Mouse (Mus musculus) MEL (cell line): ENCODE data around the gene Srgap3. TPM values are rescaled to one million over a fixed set of nuclear protein-coding genes. Genes with fewer than 3 reads are reported as not detected.
"Not testable (repeated sequence)": the region's sequence is repeated elsewhere in the genome, so short reads cannot be mapped to it uniquely, and the experiment has no call there.

Experiments used
- DNase-seq: peaks from one replicate; pipeline ENCODE4 v3.0.0; 2011; ENCODE audit warnings: low read depth, low spot score
- H3K27ac ChIP-seq: 2 replicates; pipeline ENCODE4 v1.5.1; 2012; ENCODE audit warnings: low read depth, mild to moderate bottlenecking, control low read depth, low read length, moderate library complexity; ENCODE audit not compliant: control insufficient read depth
- H3K27me3 ChIP-seq, 2 experiments: fragments of 150-350 bp in 1 of 2; sonication (generic) in 1 of 2; 2 replicates each; pipeline ENCODE4 v1.6.1; 2012; ENCODE audit warnings: low read length in 2 of 2, mild to moderate bottlenecking in 2 of 2, improper control_type of control experiment in 1 of 2, moderate library complexity in 1 of 2; ENCODE audit not compliant: insufficient read depth in 2 of 2, control insufficient read depth in 1 of 2
- H3K36me3 ChIP-seq, 2 experiments: 2 replicates each; pipeline ENCODE4 v1.6.1; 2012 to 2014; ENCODE audit warnings: low read length in 2 of 2, improper control_type of control experiment in 1 of 2, inconsistent platforms in 1 of 2, mild to moderate bottlenecking in 1 of 2; ENCODE audit not compliant: insufficient read depth in 2 of 2, control insufficient read depth in 1 of 2
- H3K4me1 ChIP-seq, 2 experiments: fragments of 150-350 bp in 1 of 2; sonication (generic) in 1 of 2; 2 replicates each; pipeline ENCODE4 v1.6.1; 2012; ENCODE audit warnings: low read length in 2 of 2, improper control_type of control experiment in 1 of 2, mild to moderate bottlenecking in 1 of 2; ENCODE audit not compliant: insufficient read depth in 2 of 2, control insufficient read depth in 1 of 2
- H3K4me3 ChIP-seq, 2 experiments: fragments of 150-350 bp in 1 of 2; sonication (generic) in 1 of 2; 2 replicates each; pipeline ENCODE4 v1.5.1; 2012; ENCODE audit warnings: low read depth in 2 of 2, low read length in 2 of 2, mild to moderate bottlenecking in 2 of 2, moderate library complexity in 2 of 2, control low read depth in 1 of 2, improper control_type of control experiment in 1 of 2; ENCODE audit not compliant: control insufficient read depth in 1 of 2, insufficient read depth in 1 of 2
- H3K79me2 ChIP-seq: 2 replicates; pipeline ENCODE4 v1.6.1; 2012; ENCODE audit warnings: mild to moderate bottlenecking, low read length, moderate library complexity; ENCODE audit not compliant: control insufficient read depth, poor library complexity, insufficient read depth
- H3K9ac ChIP-seq: 2 replicates; pipeline ENCODE4 v1.6.1; 2012; ENCODE audit warnings: low read depth, mild to moderate bottlenecking, control low read depth, low read length, moderate library complexity; ENCODE audit not compliant: control insufficient read depth, poor library complexity, severe bottlenecking
- H3K9me3 ChIP-seq: fragments of 150-350 bp; sonication (generic); replicated peaks from 2 replicates; pipeline ENCODE4 v1.6.1; 2012; ENCODE audit warnings: mild to moderate bottlenecking, low read length, improper control_type of control experiment, moderate library complexity; ENCODE audit not compliant: insufficient read depth
- BHLHE40 ChIP-seq: IDR thresholded peaks from 2 replicates; pipeline ENCODE4 v1.6.1; 2012; ENCODE audit warnings: low read depth, mild to moderate bottlenecking, inconsistent platforms, low read length, improper control_type of control experiment, borderline replicate concordance
- CHD1 ChIP-seq: IDR thresholded peaks from 2 replicates; pipeline ENCODE4 v1.6.1; 2012; ENCODE audit warnings: low read depth, mild to moderate bottlenecking, inconsistent platforms, low read length, improper control_type of control experiment
- CHD2 ChIP-seq: IDR thresholded peaks from 2 replicates; pipeline ENCODE4 v1.6.1; 2011; ENCODE audit warnings: low read length, improper control_type of control experiment
- CTCF ChIP-seq, 3 experiments: IDR thresholded peaks in 2 of 3; conservative IDR thresholded peaks in 1 of 3; 2 replicates each; pipeline ENCODE4 v1.5.1; 2011 to 2012; ENCODE audit warnings: low read length in 3 of 3, low read depth in 2 of 3, mild to moderate bottlenecking in 2 of 3, improper control_type of control experiment in 1 of 3, inconsistent platforms in 1 of 3, mixed read lengths in 1 of 3, moderate library complexity in 1 of 3; ENCODE audit not compliant: control insufficient read depth in 1 of 3, insufficient read depth in 1 of 3, poor library complexity in 1 of 3, severe bottlenecking in 1 of 3
- E2F4 ChIP-seq: IDR thresholded peaks from 2 replicates; pipeline ENCODE4 v1.6.1; 2011; ENCODE audit warnings: low read depth, low read length, improper control_type of control experiment, borderline replicate concordance
- ELF1 ChIP-seq: IDR thresholded peaks from 2 replicates; pipeline ENCODE4 v1.6.1; 2014; ENCODE audit warnings: low read depth, mild to moderate bottlenecking, inconsistent platforms, low read length, improper control_type of control experiment, moderate library complexity
- EP300 ChIP-seq, 2 experiments: IDR thresholded peaks; 2 replicates each; pipeline ENCODE4 v1.6.1; 2011; ENCODE audit warnings: improper control_type of control experiment in 2 of 2, low read length in 2 of 2, low read depth in 1 of 2, mild to moderate bottlenecking in 1 of 2
- GATA1 ChIP-seq: IDR thresholded peaks from 2 replicates; pipeline ENCODE4 v1.6.1; 2011; ENCODE audit warnings: low read depth, low read length, improper control_type of control experiment
- JUND ChIP-seq: IDR thresholded peaks from 2 replicates; pipeline ENCODE4 v1.6.1; 2011; ENCODE audit warnings: low read depth, mild to moderate bottlenecking, improper control_type of control experiment, low read length
- KAT2A ChIP-seq: conservative IDR thresholded peaks from 2 replicates; pipeline ENCODE4 v1.6.1; 2012; ENCODE audit warnings: low read depth, low read length, improper control_type of control experiment, inconsistent platforms
- MYC ChIP-seq: IDR thresholded peaks from 2 replicates; pipeline ENCODE4 v1.6.1; 2011; ENCODE audit warnings: low read depth, mild to moderate bottlenecking, low read length, improper control_type of control experiment, moderate library complexity
- NELFE ChIP-seq: IDR thresholded peaks from 2 replicates; pipeline ENCODE4 v1.6.1; 2011; ENCODE audit warnings: low read depth, low read length, improper control_type of control experiment
- NRF1 ChIP-seq: IDR thresholded peaks from 2 replicates; pipeline ENCODE4 v1.6.1; 2014; ENCODE audit warnings: low read depth, mild to moderate bottlenecking, inconsistent platforms, low read length, improper control_type of control experiment, moderate library complexity; ENCODE audit not compliant: poor library complexity, insufficient read depth, severe bottlenecking
- POLR2A ChIP-seq, 2 experiments: IDR thresholded peaks; 2 replicates each; pipeline ENCODE4 v1.6.1; 2011 to 2012; ENCODE audit warnings: low read length in 2 of 2, mild to moderate bottlenecking in 2 of 2, control low read depth in 1 of 2, improper control_type of control experiment in 1 of 2, low read depth in 1 of 2, moderate library complexity in 1 of 2; ENCODE audit not compliant: control insufficient read depth in 1 of 2, insufficient read depth in 1 of 2, poor library complexity in 1 of 2
- POLR2AphosphoS5 ChIP-seq: IDR thresholded peaks from 2 replicates; pipeline ENCODE4 v1.6.1; 2012; ENCODE audit warnings: low read depth, borderline replicate concordance, mild to moderate bottlenecking, inconsistent platforms, low read length, moderate library complexity, mixed read lengths
- RAD21 ChIP-seq: IDR thresholded peaks from 2 replicates; pipeline ENCODE4 v1.6.1; 2011; ENCODE audit warnings: mild to moderate bottlenecking, low read depth, low read length, improper control_type of control experiment
- SMC3 ChIP-seq: IDR thresholded peaks from 2 replicates; pipeline ENCODE4 v1.6.1; 2011; ENCODE audit warnings: low read depth, low read length, improper control_type of control experiment
- TBP ChIP-seq: IDR thresholded peaks from 2 replicates; pipeline ENCODE4 v1.8.0; 2011; ENCODE audit warnings: low read depth, low read length, improper control_type of control experiment
- USF1 ChIP-seq: IDR thresholded peaks from 2 replicates; pipeline ENCODE4 v1.6.1; 2014; ENCODE audit warnings: low read depth, mild to moderate bottlenecking, inconsistent platforms, low read length, improper control_type of control experiment, moderate library complexity
- ZKSCAN1 ChIP-seq: IDR thresholded peaks from 2 replicates; pipeline ENCODE4 v1.6.1; 2012; ENCODE audit warnings: low read depth, mild to moderate bottlenecking, inconsistent platforms, low read length, improper control_type of control experiment, moderate library complexity
- ZMIZ1 ChIP-seq: IDR thresholded peaks from 2 replicates; pipeline ENCODE4 v1.6.1; 2012; ENCODE audit warnings: low read depth, mild to moderate bottlenecking, inconsistent platforms, low read length, improper control_type of control experiment, moderate library complexity
- ZNF384 ChIP-seq: IDR thresholded peaks from 2 replicates; pipeline ENCODE4 v1.6.1; 2012; ENCODE audit warnings: low read depth, mild to moderate bottlenecking, inconsistent platforms, low read length, improper control_type of control experiment
- polyA plus RNA-seq, 2 experiments: library from polyadenylated mRNA; stranded (reverse) in 1 of 2; unstranded in 1 of 2; fragments of >175 nt in 1 of 2; fragments of >200 nt in 1 of 2; gene quantifications; 2 replicates each; pipeline versions ENCODE4 v1.2.1 to v1.2.4; 2012; ENCODE audit warnings: low replicate concordance in 2 of 2, low read depth in 1 of 2; ENCODE audit not compliant: insufficient read length in 2 of 2, insufficient read depth in 1 of 2, missing spikeins in 1 of 2
- total RNA-seq: library from RNA; depleted of rRNA; stranded (reverse); fragments of 300-350 nt; gene quantifications from 2 replicates; pipeline ENCODE4 v1.2.3, GENCODE M21; 2012

The Srgap3 gene
- total and polyA plus RNA-seq, 3 experiments: 0.31 to 0.75 TPM; not detected in 1

DNA sequence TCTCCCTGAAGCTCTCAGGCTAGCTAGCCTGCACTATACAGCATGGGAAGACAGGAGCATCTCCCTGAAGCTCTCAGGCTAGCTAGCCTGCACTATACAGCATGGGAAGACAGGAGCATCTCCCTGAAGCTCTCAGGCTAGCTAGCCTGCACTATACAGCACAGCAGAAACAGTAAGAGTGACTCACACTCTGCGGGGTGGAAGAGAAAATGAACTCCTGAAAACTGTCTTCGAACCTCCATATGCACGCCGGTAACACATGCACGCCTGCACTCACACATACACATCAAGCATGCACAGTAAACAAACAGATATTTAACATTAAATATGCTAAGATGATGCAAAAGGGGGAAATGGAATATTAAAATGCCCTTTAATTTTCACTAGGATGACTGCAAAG is 86.8 kb downstream of the Srgap3 start:
- H3K79me2 ChIP-seq, H3K4me1 ChIP-seq, H3K36me3 ChIP-seq, H3K9me3 ChIP-seq, H3K27me3 ChIP-seq, H3K9ac ChIP-seq, H3K27ac ChIP-seq, DNase-seq, H3K4me3 ChIP-seq: not testable (repeated sequence)

DNA sequence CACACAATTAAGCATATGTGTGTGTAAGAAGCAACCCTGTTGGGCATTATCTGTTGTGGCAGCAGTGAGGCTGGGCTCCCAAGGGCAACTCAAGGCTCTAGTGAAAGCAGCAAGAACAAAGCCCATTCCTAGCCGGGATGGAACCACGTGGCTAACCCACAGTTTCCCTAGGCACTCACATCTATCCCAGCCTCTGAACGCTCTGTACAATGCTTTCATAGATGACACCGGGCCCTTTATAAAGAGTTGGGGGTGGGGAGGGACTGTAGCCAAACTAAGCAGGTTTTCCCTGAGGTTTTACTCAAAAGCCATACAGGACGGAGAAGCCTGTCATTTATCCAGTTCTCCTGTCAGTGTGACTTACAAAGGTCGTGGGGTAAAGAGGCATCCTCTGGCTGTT is 90.0 kb downstream of the Srgap3 start:
- no peaks in the 10 kb centered on the region for H3K79me2 ChIP-seq
- no peak overlapping the region for H3K4me3 ChIP-seq
- TF ChIP-seq USF1: no peak
- TF ChIP-seq TBP: no peak
- TF ChIP-seq ZMIZ1: no peak
- TF ChIP-seq NELFE: no peak
- TF ChIP-seq EP300 (IDR thresholded peaks at IDR 0.05; ENCODE audit: low read depth in 1 of 2, low read length in 2 of 2): no peak
- TF ChIP-seq CHD2: no peak
- TF ChIP-seq ELF1: no peak
- no peak for TF ChIP-seq CTCF (IDR thresholded peaks at IDR 0.05 in 2 of 3, conservative IDR thresholded peaks at IDR 0.05 in 1 of 3; ENCODE audit: control insufficient read depth in 1 of 3, insufficient read depth in 1 of 3, low read depth in 2 of 3, low read length in 3 of 3, poor library complexity in 1 of 3, severe bottlenecking in 1 of 3)
- TF ChIP-seq E2F4: no peak
- TF ChIP-seq JUND: no peak
- H3K9me3 ChIP-seq: no peaks in the 10 kb centered on the region
- no peak overlapping the region for H3K27ac ChIP-seq
- no peaks in the 10 kb centered on the region for H3K36me3 ChIP-seq
- H3K9ac ChIP-seq: no peak overlapping the region
- H3K27me3 ChIP-seq: no peaks in the 10 kb centered on the region
- DNase-seq: no peak
- H3K4me1 ChIP-seq: no peaks in the 10 kb centered on the region

DNA sequence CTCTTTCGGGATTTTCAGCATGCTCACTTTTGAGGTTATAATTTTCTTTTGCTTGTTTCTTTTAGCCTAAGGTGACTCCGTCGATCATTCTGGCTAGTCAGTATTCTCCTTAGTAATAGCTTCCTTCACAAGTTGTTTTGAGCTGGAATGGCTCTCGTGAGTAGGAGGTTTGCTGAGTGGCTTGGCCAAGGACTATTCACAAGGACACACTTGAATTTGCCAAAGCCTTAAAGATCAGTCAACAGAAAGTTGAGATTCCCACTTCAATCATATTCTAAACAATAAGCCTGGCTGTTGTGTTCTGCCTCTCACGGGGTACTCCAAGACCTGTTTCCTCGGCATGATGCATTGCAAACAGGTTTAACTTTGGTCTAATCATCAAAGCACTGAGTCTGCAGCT is 91.9 kb downstream of the Srgap3 start:
- H3K9ac ChIP-seq: no peak overlapping the region
- H3K36me3 ChIP-seq: no peaks in the 10 kb centered on the region
- H3K27me3 ChIP-seq: no peaks in the 10 kb centered on the region
- H3K4me1 ChIP-seq: no peaks in the 10 kb centered on the region
- H3K27ac ChIP-seq: no peak overlapping the region
- no peaks in the 10 kb centered on the region for H3K9me3 ChIP-seq
- TF ChIP-seq POLR2AphosphoS5: no peak
- TF ChIP-seq MYC: no peak
- no peak for TF ChIP-seq KAT2A
- TF ChIP-seq EP300 (IDR thresholded peaks at IDR 0.05; ENCODE audit: low read depth in 1 of 2, low read length in 2 of 2): no peak
- TF ChIP-seq ZNF384: no peak
- TF ChIP-seq ZKSCAN1: no peak
- TF ChIP-seq CHD1: no peak
- no peak for TF ChIP-seq RAD21
- no peak for TF ChIP-seq SMC3
- TF ChIP-seq POLR2A (IDR thresholded peaks at IDR 0.05; ENCODE audit: control insufficient read depth in 1 of 2, insufficient read depth in 1 of 2, low read depth in 1 of 2, low read length in 2 of 2, poor library complexity in 1 of 2): no peak
- TF ChIP-seq BHLHE40: no peak
- TF ChIP-seq NRF1: no peak
- no peak for TF ChIP-seq NELFE
- TF ChIP-seq GATA1: no peak
- no peak for TF ChIP-seq USF1
- no peak for TF ChIP-seq E2F4
- TF ChIP-seq, all 39 proteins: peak for 0
- Histone ChIP-seq H3K79me2 (no peaks in the 10 kb centered on the region), H3K4me3 (no peak overlapping the region)
- no peak for DNase-seq
